Mouse (Mus musculus): ENCODE measurements around the gene Fgfr2.
"Not testable (repeated sequence)": the region's sequence is repeated elsewhere in the genome, so short reads cannot be mapped to it uniquely, and the experiment has no call there.

The Fgfr2 gene

GRCm38 (mm10) chr7:131223086-131223485 is 1900.1 kb downstream of the Fgfr2 start:
- DNase-seq (ENCODE audit: low spot score in 2 of 2), result no peak

DNA sequence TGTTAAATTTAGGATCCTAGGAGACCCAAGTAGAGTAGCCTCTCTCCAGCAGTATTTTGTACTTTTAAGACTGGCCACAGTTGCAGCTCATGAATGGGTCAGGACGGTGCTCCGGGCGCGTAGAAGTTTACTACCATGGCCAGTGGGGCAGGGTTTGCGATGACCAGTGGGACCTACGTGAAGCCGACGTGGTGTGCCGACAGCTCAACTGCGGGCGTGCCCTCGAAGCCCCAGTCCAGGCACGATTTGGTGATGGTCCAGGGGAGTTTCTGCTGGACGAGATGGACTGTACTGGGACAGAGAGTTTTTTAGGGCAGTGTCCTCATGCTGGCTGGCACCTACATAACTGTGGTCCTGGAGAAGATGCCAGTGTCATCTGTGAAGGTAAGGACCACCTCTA is 1935.2 kb downstream of the Fgfr2 start:
- DNase-seq (ENCODE audit: low spot score in 2 of 2), result no peak

DNA sequence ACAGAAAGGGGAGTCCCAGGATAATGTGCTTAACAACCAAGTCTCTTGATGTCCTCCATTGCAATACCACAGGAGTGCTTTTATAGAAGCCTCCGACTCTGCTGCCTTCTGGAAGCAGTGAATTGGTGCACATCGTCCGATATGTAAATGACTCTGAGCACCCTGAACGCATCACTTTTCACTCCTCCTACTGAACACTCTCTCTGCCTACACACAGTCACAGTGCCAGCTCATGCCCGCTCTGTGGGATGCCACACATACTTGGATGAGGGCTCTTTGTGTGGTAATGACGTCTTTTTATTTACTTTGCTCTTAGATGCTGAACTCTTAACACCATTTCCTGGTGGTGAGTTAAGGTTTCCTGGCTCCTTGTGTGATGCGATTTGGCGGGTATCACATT is 1936.1 kb downstream of the Fgfr2 start:
- DNase-seq (ENCODE audit: low spot score in 2 of 2), result peak; percentile 7 to 16

- no peak for DNase-seq (ENCODE audit: low spot score in 2 of 2)
Observed at GRCm38 (mm10) chr7:131184339-131184738, 1938.8 kb downstream of the Fgfr2 start.

DNA sequence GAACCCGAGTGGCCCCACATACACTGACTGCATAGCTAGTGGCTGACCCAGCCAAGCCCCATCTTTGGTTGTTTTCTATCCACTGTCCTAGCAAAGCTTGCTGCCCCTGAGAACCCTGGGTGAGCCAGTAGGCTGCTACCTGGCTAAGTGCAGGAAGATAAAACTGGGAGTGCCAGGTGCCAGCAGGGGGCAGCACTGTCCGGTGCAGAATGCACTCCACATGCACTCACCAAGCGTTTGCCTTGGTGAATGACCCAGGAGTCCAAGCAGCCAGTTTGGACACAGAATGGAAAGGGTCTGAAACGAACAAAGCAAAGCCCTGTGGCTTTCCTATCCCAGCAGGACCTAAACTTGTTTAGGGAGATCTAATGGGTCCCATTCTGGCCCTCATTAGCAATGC is 1940.5 kb downstream of the Fgfr2 start:
- peak in 1 of 2 experiments; percentile 10 for DNase-seq (ENCODE audit: low spot score in 2 of 2)

- no peak for DNase-seq (ENCODE audit: low spot score in 2 of 2)
Observed at GRCm38 (mm10) chr7:131174121-131174520, 1949.0 kb downstream of the Fgfr2 start, which contains the start of gene 5430419D17Rik. 5430419D17Rik (plus strand) TSS chr7:131174402.

- no peak for DNase-seq (ENCODE audit: low spot score in 2 of 2)
Observed at GRCm38 (mm10) chr7:131169099-131169498, 1954.1 kb downstream of the Fgfr2 start.

DNA sequence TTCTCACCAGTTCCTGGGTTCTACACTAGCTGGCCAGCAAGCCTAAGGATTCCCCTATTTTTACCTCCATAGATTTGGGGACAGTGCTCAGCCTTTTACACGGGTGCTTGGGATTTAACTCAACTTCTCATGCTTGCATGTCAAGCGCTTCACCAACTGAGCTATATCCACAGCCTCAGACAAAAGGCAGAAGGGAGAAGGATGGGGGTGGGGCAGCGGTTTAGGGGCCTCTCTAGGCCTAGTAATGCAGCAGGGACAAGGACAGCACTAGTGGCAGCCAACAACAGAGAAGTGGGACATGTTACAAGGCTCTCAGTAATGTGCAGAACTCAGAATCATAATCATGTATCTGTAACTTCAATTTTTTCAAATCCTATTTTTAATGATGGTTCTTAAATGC is 1955.4 kb downstream of the Fgfr2 start:
- no peak for DNase-seq (ENCODE audit: low spot score in 2 of 2)

- no peak for DNase-seq (ENCODE audit: low spot score in 2 of 2)
Observed at GRCm38 (mm10) chr7:131162251-131162650, 1960.9 kb downstream of the Fgfr2 start.

DNA sequence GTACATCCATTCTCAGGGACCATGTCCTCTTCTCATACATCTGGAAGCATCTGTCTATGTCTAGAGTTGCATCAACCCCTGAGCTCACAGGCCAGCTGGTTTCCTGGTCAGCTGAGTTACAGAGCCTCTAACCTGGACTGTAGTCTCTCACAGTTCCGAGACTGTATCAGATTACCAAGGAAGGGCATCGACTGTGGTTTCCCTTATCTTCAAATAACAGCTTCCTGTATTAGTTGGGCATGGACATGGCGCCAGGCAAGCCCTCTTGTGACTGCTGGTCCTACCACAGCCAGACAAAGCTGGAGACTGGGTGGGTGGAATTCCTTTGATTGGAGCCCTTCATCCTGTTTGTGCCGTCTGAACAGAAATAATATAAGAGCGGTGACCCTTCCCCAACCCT is 1970.1 kb downstream of the Fgfr2 start:
- no peak for DNase-seq (ENCODE audit: low spot score in 2 of 2)

GRCm38 (mm10) chr7:131150179-131150578 is 1973.0 kb downstream of the Fgfr2 start:
- DNase-seq (ENCODE audit: low spot score in 2 of 2), result no peak

GRCm38 (mm10) chr7:131146214-131146613 is 1976.9 kb downstream of the Fgfr2 start, which contains the start of gene 4933402N03Rik:
4933402N03Rik (minus strand) TSS chr7:131146314.
- DNase-seq (ENCODE audit: low spot score in 2 of 2), result no peak

GRCm38 (mm10) chr7:131133181-131133580 is 1990.0 kb downstream of the Fgfr2 start:
- no peak for DNase-seq (ENCODE audit: low spot score in 2 of 2)

GRCm38 (mm10) chr7:131130021-131130420 is 1993.1 kb downstream of the Fgfr2 start:
- no peak for DNase-seq (ENCODE audit: low spot score in 2 of 2)

DNA sequence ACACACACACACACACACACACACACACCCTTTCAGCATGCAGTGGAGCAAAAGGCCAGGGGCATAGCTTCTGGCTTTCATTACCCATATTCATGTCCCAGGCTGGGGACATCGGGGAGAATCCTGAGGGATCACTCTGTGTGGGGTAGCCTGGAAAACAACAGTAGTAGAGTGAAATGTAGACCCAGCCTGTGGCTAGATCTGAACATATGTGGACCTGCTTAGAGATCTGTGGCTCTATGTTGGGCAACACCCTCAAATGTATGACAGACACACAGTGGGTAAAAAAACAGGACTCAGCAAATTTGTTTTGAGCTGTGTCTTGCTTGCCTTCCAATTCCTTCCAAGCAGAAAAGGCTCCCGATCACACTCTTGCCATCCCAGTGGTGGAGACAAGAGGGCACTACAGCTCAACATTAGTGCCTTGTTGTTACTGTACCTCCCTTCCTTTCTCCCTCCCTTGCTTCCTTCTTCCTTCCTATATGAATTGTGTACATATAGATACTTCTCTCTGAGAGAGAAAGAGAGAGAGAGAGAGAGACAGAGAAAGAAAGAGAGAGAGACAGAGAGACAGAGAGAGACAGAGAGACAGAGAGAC is 2000.8 kb downstream of the Fgfr2 start:
- DNase-seq (ENCODE audit: low spot score in 2 of 2), result no peak

DNA sequence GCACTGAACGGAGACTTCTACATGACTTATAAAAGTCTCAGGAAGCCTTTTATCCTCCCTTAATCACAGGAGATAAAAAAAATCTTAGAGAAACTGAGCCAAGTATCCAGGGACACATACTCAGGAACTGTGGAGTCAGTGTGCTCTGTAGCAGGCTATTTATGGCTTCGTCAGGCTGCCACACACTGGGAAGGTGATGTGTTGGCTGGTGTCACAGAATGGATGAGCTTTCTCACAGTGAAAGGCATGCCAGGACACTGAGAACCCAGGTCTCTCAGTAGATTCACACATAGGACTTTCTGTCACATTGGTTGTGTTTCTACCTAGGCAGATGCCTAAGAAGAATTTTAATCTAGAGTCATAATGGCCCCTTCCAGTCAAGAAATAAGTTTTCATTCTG is 2008.7 kb downstream of the Fgfr2 start:
- DNase-seq (ENCODE audit: low spot score in 2 of 2), result no peak

- DNase-seq (ENCODE audit: low spot score in 2 of 2), result peak in 1 of 2 experiments; percentile 9
Observed at GRCm38 (mm10) chr7:131113676-131114075, 2009.5 kb downstream of the Fgfr2 start.

- peak in 1 of 2 experiments; percentile 62 for DNase-seq (ENCODE audit: low spot score in 2 of 2)
Observed at GRCm38 (mm10) chr7:131112486-131112885, 2010.7 kb downstream of the Fgfr2 start.

DNA sequence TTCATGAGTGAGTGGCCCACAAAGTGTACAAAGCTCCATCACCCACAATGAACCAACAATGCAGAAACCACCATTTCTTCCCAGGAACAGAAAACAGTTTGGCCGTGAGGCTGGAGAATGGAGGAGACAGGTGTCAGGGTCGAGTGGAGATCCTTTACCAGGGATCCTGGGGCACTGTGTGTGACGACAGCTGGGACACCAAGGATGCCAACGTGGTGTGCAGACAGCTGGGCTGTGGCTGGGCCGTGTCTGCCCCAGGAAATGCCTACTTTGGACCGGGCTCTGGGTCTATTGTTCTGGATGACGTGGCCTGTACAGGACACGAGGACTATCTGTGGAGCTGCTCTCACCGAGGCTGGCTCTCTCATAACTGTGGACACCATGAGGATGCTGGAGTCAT is 2040.7 kb downstream of the Fgfr2 start:
- not testable (repeated sequence) for DNase-seq (ENCODE audit: low spot score in 2 of 2)

GRCm38 (mm10) chr7:131075956-131076355 is 2047.2 kb downstream of the Fgfr2 start:
- peak in 1 of 2 experiments; percentile 9 for DNase-seq (ENCODE audit: low spot score in 2 of 2)

GRCm38 (mm10) chr7:131074098-131074497 is 2049.1 kb downstream of the Fgfr2 start:
- not testable (repeated sequence) for DNase-seq (ENCODE audit: low spot score in 2 of 2)

GRCm38 (mm10) chr7:131073476-131073875 is 2049.7 kb downstream of the Fgfr2 start:
- not testable (repeated sequence) for DNase-seq (ENCODE audit: low spot score in 2 of 2)

- DNase-seq (ENCODE audit: low spot score in 2 of 2), result not testable (repeated sequence)
Observed at GRCm38 (mm10) chr7:131068191-131068590, 2055.0 kb downstream of the Fgfr2 start.

DNA sequence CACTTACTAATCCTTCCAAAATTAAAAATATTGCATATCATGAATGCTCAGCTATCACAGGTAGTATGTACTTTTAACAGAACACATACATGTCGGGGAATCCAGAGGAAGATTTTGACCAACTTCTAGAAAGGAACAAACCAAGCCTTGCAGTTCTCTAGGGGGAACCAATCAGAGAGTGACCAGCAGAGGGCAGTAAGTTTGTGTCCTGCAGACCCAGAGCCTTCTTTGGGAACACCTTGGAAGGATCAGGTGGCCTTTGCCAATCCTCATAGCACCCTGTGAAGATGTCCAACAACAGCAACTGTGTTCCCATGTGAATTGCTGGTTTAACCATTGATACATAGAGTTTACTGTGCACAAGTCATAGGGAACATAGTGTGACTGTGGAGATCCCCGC is 2060.6 kb downstream of the Fgfr2 start:
- DNase-seq (ENCODE audit: low spot score in 2 of 2), result no peak
